Mouse (Mus musculus): ENCODE results near the gene St13.

DNA sequence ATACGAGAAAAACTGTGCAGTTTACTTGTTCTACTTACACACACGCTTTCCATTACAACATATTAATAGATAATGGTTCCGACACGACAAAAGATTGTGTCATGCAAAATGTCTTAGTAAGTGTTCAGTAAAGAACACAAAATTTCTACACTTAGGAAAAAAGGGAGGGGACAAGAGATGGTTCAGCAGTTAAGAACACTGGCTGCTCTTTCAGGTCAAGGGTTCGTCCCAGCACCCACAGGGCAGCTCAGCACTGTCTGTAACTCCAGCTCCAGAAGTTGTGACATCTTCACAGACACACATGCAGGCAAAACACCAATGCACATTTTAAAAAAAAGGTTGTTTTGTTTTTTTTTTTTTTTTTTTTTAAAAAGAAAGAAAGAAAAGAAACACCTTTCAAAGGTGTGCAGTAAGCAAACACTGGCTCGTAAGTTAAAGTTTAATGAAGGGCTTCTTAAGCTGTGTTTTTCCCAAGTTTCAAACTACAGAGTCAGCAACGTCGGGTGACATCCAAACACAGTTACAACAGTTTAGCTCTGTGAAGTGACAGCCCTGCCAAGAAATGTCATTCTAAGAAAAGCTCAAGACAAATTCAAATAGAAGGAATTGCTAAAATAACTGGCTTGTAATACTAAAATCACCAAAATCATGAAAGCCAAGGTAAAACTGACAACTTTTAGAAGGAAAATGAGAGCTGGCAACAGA lies 5.5 kb downstream of the St13 start:
- no peak for TF ChIP-seq PAX5 (IDR thresholded peaks at IDR 0.05; ENCODE audit: low read length)
- TF ChIP-seq EP300 (IDR thresholded peaks at IDR 0.05; ENCODE audit: low read length): no peak
- TF ChIP-seq HCFC1 (IDR thresholded peaks at IDR 0.05; ENCODE audit: low read depth, low read length): no peak
- no peak for TF ChIP-seq CTCF (conservative IDR thresholded peaks at IDR 0.05 in 1 of 2, IDR thresholded peaks at IDR 0.05 in 1 of 2; ENCODE audit: low read depth in 2 of 2, low read length in 2 of 2)
- TF ChIP-seq ZKSCAN1 (IDR thresholded peaks at IDR 0.05; ENCODE audit: borderline replicate concordance, low read depth, low read length): no peak
- TF ChIP-seq BHLHE40 (IDR thresholded peaks at IDR 0.05; ENCODE audit: low read depth, low read length): no peak
- TF ChIP-seq ZNF384 (IDR thresholded peaks at IDR 0.05; ENCODE audit: low read depth, low read length): no peak
- no peak for TF ChIP-seq POLR2A (IDR thresholded peaks at IDR 0.05; ENCODE audit: low read depth, low read length)
- TF ChIP-seq RAD21 (IDR thresholded peaks at IDR 0.05; ENCODE audit: low read depth, low read length): no peak
- TF ChIP-seq GABPA (IDR thresholded peaks at IDR 0.05; ENCODE audit: insufficient replicate concordance, low read depth, low read length): no peak
- TF ChIP-seq TBP (conservative IDR thresholded peaks at IDR 0.05; ENCODE audit: low read depth, low read length): no peak
- no peak for TF ChIP-seq UBTF (IDR thresholded peaks at IDR 0.05; ENCODE audit: low read depth, low read length)

Data from CH12.LX (cell line).